Mouse (Mus musculus) mouse embryonic stem cell (cell line): ENCODE measurements around the gene Slc25a29.

Source experiments
- in situ Hi-C, 2 experiments: fragments of 300-500 bp; cut with MboI; formaldehyde crosslinking; loops; 1 replicate in 1 of 2; 3 replicates in 1 of 2; pipeline ENCODE4 v1.14.3; 2019 to 2020; ENCODE audit warnings: low sequenced_read_pairs in 2 of 2, low pct_unique_long_range_greater_than_20kb in 1 of 2, mixed read lengths in 1 of 2; ENCODE audit not compliant: unreplicated experiment in 1 of 2

Gene Slc25a29

GRCm38 (mm10) chr12:108836722-108837121 is 1.0 kb upstream of the Slc25a29 start:
- in situ Hi-C loops: no loop called here

GRCm38 (mm10) chr12:108835208-108835839 is 359 bp downstream of the Slc25a29 start:
- in situ Hi-C loops: no loop called here

GRCm38 (mm10) chr12:108834786-108835185 is 897 bp downstream of the Slc25a29 start:
- in situ Hi-C loops: no loop called here

- in situ Hi-C loops: no loop called here
These were observed 1.3 kb downstream of the Slc25a29 start for GRCm38 (mm10) chr12:108834337-108834736.

GRCm38 (mm10) chr12:108833408-108833807 is 2.3 kb downstream of the Slc25a29 start:
- in situ Hi-C loops: no loop called here

DNA sequence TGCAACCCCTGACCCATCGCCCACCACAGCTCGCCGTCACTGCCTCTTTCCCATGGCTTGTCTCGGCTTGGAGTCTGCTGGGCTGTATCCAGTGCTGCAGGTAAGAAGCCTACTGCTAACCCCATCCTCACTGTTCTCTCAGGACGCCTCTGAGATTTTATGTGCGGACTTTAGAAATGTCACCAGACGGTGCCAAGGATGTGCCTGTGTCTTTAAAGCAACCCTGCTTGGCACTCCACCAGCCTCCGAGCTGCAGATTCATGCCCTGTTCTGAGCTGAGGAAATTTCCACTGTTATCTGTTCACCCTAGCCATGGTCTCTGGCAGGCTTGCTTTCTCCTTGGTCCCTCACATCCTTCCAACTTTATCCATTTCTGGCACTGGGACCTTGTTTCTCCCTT is 2.8 kb downstream of the Slc25a29 start:
- in situ Hi-C loops: no loop called here

- in situ Hi-C loops: no loop called here
These were observed 3.6 kb downstream of the Slc25a29 start for GRCm38 (mm10) chr12:108831966-108832643.

DNA sequence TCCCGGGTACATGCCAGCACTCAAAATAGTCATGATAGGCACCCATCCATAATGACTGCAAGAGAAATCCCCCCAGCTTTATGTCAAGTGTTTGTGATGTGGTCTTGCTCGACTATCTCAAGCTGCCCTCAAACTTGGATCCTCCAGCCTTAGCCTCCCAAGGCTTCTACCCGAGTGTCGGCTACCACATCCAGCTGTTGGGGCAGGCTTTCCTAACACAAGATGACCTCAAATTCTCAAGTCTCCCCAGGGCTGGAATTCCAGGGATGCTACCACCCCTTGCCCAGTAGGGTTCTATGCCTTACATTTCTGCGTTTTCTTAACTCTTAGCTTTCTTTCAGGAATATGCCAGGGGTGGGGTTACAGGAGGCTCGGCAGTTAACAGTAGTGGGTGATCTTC is 5.3 kb downstream of the Slc25a29 start:
- in situ Hi-C loops: no loop called here

GRCm38 (mm10) chr12:108829636-108830035 is 6.0 kb downstream of the Slc25a29 start:
- in situ Hi-C loops: no loop called here

GRCm38 (mm10) chr12:108827641-108828040 is 8.0 kb downstream of the Slc25a29 start:
- in situ Hi-C loops: no loop called here

GRCm38 (mm10) chr12:108826958-108827535 is 8.6 kb downstream of the Slc25a29 start:
- in situ Hi-C loops: no loop called here

GRCm38 (mm10) chr12:108826282-108826957 is 9.3 kb downstream of the Slc25a29 start:
- in situ Hi-C loops: no loop called here

GRCm38 (mm10) chr12:108825561-108826224 is 10.0 kb downstream of the Slc25a29 start:
- in situ Hi-C loops: no loop called here

DNA sequence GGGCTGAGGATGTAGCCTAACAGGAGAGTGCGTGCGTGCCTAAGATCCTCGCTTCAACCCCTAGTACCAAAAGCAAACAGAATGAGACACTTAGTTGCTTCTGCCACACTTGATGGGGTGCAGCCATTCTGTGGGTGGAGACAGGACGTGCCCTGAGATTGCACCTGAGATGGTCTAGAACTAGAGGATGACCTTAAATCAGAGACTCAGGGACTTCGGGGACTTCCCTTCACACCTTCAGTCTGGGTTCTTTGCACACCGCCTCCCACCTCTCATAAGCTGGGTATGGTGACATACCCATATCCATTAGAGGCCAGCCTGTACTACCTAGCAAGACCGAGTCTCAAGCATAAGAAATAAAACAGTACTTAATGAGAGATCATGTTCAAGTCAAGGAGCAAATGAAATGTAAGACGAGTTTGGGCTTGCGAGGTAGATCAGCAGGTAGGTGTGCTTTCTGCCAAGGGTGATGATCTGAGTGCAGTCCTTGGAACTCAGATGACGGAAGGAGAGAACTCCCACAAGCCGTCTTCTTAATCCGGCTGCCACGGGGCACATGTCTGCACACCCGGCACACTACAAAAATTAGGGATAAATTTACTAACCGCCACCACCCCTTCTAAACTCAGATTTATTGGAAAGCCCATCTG is 11.3 kb downstream of the Slc25a29 start:
- in situ Hi-C loops: no loop called here

GRCm38 (mm10) chr12:108823036-108823435 is 12.6 kb downstream of the Slc25a29 start:
- in situ Hi-C loops: no loop called here

DNA sequence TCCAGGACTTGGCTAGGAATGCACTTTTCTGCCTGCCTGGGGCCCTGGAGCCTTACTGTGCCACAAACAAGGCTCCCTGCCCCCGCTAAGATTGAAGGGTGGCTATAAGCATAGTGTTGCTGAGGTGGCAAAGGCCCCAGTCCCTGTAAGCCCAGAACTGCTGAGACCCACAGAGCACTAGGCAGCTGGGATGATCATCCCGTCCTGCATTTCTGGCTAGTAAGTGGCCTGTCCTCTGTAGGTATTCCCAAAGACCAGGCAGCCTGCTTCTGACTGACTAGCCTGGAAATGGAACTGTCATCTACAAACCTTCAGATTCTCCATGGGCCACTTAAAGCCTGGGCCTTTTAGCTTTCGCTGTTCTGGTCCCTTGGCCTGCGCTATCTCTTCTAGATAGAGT is 15.2 kb downstream of the Slc25a29 start:
- in situ Hi-C loops: no loop called here

DNA sequence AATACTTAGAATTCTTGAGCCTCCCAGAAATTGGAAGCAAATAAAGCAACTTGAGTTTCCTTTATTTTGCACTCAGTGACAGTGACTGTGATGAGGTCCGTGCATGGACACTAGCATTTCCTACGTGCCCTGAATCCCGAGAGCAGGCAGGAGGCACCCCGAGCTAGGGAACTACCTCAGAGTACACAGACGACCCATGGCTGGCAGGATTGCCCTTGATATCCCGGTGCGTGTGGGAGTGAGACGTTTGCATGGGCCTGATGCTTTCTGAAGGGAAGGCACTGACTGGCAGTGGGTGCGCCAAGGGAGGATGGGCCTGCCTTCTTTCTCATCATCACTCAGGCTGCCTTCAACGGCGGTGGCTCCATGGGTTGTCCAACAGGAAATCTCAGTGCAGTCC is 19.1 kb downstream of the Slc25a29 start:
- in situ Hi-C loops: no loop called here

- in situ Hi-C loops: no loop called here
These were observed 21.2 kb downstream of the Slc25a29 start for GRCm38 (mm10) chr12:108814470-108814869.
